Mouse (Mus musculus) spleen, adult 12 weeks (tissue): ENCODE data around the gene Spdya.
"Not testable (repeated sequence)": the region's sequence is repeated elsewhere in the genome, so short reads cannot be mapped to it uniquely, and the experiment has no call there.

Experiments used
- DNase-seq: peaks from one replicate; pipeline ENCODE4 v3.0.0; 2022; ENCODE audit warnings: low spot score

The Spdya gene

DNA sequence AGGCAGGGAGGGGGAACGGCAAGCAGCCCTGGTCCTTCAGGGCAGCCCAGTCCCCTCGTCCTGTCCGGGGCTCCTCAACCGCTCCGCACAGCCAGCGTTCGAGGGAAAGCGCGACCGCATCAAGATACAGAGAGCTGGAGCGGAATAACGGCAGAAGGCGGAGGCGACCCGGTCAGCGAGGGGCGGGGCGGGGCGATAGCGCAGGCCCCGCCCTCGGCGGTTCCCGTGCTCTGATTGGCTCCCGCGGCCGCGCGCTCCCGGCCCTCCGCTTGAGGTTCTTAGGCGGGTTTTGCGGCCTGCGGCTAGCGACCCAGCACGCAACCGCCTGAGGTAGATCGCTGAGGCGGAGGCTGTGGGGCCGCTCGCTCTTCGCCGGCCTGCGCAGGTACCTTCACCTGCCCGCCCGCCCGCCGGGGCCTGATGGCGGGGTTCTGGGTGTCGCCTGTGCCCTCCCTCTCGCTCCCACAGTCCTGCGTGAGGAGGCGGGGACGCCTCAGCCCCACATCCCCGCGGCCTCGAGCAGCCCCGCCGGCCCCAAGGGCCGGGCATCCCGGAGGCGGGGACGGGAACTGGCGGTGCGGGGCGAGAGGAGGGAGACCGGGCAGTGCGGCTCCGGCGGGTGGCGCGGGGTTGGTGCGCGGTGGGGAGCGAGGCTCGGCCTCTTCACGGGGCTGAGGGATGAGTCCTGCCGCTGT lies at the start of gene Spdya:
Spdya (plus strand) TSS at position 305 of the 695 bp plus-strand sequence.
- peak; percentile 80 for DNase-seq

GRCm38 (mm10) chr17:71506832-71507231 lies 45.0 kb upstream of the Spdya start:
- DNase-seq: no peak

- no peak for DNase-seq
Observed at GRCm38 (mm10) chr17:71510297-71510696, 41.6 kb upstream of the Spdya start.

- no peak for DNase-seq
Observed at GRCm38 (mm10) chr17:71526302-71526708, 25.6 kb upstream of the Spdya start.

DNA sequence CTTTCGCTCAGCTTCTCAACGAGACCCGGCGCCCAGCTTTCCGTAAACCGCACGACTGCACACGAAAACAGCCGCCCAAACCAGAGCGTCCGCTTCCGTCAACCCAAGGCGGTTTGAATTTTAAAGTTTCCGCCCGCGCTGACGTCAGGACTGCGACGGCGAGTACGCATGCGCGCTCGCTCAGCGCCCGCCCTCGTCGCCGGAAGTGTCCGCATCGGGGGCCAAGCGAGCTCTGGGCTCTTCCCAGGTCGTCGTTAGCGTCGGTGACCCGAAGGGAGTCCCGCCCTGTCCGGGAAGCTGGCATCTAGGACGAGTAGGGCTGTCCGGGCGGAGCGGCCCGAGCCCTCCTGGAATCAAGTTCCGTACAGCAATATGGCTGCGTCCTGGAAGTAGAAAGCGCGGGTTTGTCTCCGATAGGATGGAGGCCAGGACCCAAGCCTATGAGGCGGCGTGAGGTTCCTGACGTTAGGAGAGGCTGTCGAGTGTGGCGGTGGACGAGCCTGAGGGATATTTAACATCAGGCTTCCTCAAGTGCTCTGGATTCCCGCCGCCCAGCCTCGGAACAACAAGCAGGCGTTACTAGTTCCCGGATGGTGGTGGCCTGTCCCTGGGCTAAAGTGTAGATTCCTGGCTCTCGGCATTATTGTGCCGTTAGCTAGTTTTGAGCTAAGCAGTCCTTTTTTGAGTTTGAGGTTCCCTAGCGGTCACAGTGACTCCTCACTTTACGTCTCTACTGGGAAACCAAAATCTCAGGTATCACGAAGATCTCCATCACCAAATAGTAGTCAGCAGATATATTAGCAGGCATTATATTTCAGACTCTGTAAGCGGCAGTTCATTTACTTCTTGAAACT lies 24.9 kb upstream of the Spdya start, which contains the start of gene Ndc80:
Ndc80 (minus strand) TSS at position 147 of the 854 bp plus-strand sequence.
- DNase-seq: peak; percentile 91

GRCm38 (mm10) chr17:71528042-71528441 lies 23.8 kb upstream of the Spdya start:
- DNase-seq: no peak

- not testable (repeated sequence) for DNase-seq
Observed at GRCm38 (mm10) chr17:71535595-71535994, 16.3 kb upstream of the Spdya start.

DNA sequence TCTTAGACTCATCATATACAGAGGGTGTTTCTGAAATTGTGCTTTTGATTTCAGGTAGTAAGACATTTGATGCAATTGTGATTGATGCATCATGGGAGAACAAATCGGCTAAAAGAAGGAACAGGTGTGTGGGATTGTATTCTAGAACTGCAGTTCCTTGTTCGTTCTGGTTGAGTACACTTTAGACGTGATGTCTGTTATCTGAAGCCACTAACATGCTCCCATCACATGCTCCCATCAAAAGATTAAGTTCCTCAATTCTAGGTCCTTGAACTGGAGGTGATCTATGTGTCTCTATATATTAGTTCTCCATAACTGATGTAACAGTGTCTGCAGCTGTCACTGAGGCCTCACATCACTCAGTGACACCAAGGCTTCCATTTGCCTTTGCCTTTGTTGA lies 14.7 kb upstream of the Spdya start:
- no peak for DNase-seq

DNA sequence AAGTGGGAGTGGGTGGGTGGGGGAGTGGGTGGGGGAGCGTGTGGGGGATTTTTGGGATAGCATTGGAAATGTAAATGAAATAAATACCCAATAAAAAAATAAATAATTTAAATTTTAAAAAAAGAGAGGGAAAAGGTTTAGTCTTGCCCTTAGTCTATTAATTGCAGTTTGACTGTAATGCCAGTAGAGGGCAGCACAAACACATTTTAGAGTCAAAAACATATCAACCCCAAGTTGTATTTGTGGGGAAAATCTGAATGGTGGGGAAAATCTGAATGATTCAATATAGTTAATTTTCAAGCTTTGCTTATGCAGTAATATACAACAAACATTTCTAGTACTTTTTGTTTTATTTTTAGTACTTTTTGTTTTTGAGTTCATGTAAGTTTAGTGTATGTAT lies 3.3 kb upstream of the Spdya start:
- DNase-seq: no peak

DNA sequence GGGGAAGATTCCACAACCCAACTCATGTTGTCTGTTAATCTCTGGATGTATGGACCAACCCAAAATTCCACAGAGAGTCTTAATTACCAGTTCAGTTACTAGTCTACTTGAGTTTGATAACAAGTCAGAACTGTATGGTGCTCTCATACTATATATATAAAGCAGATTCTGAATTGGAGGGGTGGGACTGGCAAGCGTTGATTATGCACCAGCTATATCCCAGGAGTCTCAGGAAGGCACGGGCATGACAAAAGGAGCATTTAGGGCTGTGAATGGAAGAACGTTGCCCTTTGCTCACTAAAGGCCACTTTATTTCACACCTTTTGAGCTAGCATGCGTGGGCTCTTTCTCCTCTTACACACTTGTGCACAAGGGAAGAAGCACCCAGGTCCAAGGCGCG lies 511 bp upstream of the Spdya start:
- no peak for DNase-seq

GRCm38 (mm10) chr17:71552901-71553300 lies 1.0 kb downstream of the Spdya start:
- no peak for DNase-seq

- no peak for DNase-seq
Observed at GRCm38 (mm10) chr17:71561631-71562030, 9.8 kb downstream of the Spdya start.

GRCm38 (mm10) chr17:71579176-71579705 lies 27.4 kb downstream of the Spdya start:
- DNase-seq: no peak

DNA sequence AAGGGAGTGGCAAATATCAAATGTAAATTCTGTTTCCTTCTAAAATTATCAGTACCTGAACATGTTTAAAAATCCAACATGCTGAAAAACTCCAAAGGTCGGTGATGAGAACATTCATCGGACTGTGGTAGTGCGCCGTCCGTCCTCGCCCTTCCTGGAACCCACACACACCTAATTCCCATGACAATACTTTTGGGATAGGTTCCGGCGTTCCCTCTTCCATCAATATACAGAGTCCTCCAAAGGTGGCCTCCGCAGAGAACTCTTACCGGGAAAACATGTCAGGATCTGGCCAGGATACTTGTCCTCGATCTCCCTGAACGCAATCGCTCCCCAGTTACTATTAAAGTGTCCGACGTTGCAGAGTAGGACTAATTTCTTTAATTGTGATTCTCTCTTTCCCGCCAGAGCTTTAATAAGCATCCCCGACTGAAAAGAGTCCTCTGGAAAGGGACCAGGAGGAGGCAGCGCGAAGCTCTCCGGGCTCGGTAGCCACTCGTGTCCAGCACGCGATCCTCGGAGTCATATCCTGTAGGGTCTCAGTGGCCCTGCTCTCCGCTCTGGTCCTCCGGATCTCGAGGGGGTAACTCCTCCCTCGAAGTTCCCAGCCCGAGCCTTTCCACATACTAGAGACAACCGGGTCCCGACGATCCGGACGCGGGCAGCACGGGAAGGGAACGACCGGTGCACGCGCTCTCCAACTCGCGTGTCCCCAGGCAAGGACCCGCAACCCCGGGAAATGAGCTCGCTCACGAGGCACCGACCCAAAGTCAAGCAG lies 46.2 kb downstream of the Spdya start:
- DNase-seq: peak; percentile 7

DNA sequence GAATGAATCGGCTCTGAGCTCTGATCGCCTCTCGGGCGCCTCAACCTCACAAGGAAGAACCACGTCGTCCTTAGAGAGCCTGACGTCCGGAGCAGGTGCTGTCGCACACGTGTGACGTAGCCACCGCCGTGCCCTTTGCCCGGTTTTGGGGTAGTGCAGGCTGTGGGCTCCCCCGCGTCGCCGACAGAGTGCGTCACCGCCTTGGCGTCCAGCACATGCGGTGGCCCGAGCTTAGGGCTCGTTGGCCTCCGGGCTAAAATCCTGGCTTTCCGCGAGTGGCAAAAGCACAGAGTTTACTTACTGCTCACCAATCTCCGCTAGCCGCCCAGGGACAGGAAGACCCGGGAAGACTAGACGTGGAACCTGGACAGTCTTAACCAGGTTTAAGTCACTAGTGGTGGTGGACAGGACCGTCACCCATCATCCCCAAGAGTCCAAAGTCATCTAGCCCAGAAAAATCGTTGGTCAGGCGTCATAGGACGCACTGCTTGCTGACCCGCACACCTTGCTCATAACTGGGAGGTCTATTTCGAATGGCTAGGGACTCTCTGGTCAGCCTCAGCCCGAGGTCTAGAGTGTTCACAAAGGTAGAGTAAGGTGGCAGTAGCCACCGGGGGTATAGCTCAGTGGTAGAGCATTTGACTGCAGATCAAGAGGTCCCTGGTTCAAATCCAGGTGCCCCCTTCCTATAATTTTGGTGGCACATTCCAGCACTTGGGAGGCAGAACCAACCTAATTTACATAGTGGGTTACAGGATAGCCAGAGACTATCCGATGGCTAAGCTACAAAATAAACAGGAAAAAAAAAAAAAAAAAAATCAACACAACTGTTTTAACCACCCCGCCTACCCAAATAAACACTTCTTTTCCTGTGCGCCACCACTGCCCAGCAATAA lies 47.0 kb downstream of the Spdya start:
- DNase-seq: peak; percentile 83

GRCm38 (mm10) chr17:71615638-71616318 lies 63.9 kb downstream of the Spdya start, which contains the start of gene Wdr43:
Gene Wdr43 (plus strand): TSS chr17:71615895.
- DNase-seq: peak; percentile 90

- no peak for DNase-seq
Observed at GRCm38 (mm10) chr17:71616319-71617032, 64.6 kb downstream of the Spdya start.

- DNase-seq: no peak
Observed at GRCm38 (mm10) chr17:71617033-71617362, 65.1 kb downstream of the Spdya start.

- no peak for DNase-seq
Observed at GRCm38 (mm10) chr17:71617974-71618373, 66.1 kb downstream of the Spdya start.

GRCm38 (mm10) chr17:71631806-71632205 lies 79.9 kb downstream of the Spdya start:
- DNase-seq: no peak
